Mouse (Mus musculus): ENCODE measurements around the gene Srd5a3.

DNA sequence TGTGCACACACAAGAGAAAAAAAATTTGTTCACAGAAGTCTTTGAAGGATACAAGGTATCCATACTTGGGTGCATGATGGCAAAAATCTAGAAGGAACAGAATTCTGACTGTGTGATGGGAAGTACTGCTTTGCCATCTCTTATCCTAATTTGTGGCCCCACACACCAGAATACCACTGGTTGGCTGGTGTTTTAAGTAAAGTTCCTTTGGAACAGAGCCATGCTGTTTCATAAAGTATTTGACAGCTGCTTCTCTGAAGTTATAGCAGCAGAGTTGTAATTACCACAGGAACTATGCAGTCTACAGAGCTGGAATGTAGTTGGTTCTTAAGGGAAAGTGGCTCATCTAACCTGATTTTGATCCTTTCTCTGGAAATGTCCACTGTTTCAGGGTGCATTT lies 53.0 kb downstream of the Srd5a3 start:
- no peak for TF ChIP-seq CTCF (IDR thresholded peaks at IDR 0.05; ENCODE audit: borderline replicate concordance, control insufficient read depth, extremely low read depth, insufficient read depth, low read length, poor library complexity)
- TF ChIP-seq POLR2A (IDR thresholded peaks at IDR 0.05; ENCODE audit: control insufficient read depth, extremely low read depth, insufficient read depth, low read length, poor library complexity), result no peak

All from thymus, adult 2 months (tissue).